Mouse (Mus musculus): Measurements from ENCODE around the gene Flvcr2.

DNA sequence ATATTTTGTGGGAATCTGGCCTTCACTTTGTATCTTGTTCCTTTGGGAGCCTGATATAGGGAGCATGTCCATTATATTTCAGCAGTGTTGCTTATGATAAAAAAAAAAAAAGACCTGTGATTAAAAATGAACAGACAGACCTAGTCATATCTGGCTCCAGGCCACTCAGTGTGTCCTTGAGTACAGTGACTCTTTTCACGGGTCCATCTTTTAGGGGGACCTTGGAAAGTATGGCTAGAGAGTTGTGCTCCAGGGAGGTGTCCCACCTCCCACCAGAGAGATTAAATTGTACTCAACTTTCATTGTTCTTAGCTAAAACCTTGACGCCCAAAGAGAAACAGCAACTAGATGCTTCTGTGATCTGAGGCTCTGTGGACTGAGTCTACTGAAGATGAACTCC lies 47.8 kb downstream of the Flvcr2 start:
- TF ChIP-seq GABPA (IDR thresholded peaks at IDR 0.05; ENCODE audit: insufficient replicate concordance, low read depth, low read length) (no peak), POLR2A (IDR thresholded peaks at IDR 0.05; ENCODE audit: low read depth, low read length) (no peak), E2F4 (IDR thresholded peaks at IDR 0.05; ENCODE audit: insufficient replicate concordance, low read depth, low read length) (no peak)
